16 mouse cellular contexts compared by ENCODE assay signal in genomic region chr15:25026351-25026750, GRCm38 (mm10).
A peak's percentile ranks its signal among the peaks of the same experiment; 100 is the strongest.
DNase-seq lines count a peak whose midpoint lies in the region; ATAC-seq and TF ChIP-seq lines count a peak whose summit lies in the region.
"Had no signal": no experiment of that assay in that cellular context is flagged by ENCODE, and none has a peak within 500 bp of the region (broad histone marks: within the 10 kb centered on the region; RNA-seq: fewer than 3 reads in every experiment).

No protein-coding gene starts in this region.

- H3K4me3 ChIP-seq in neural tube, embryonic 11.5 days (ENCODE audit: low read depth, low read length): no peak overlapping the region
- no peak overlapping the region for H3K4me3 ChIP-seq in forebrain, postnatal 0 days (ENCODE audit: low read depth, low read length)
- H3K4me3 ChIP-seq in midbrain, embryonic 10.5 days: peak overlapping the region; percentile 16; the same call in 1 of the 2 replicates
- H3K4me3 ChIP-seq in neural tube, embryonic 13.5 days: peak overlapping the region; percentile 31

- WGBS in neural tube, embryonic 11.5 days: 40% methylated on average over 8 of the region's 8 CpGs
- 10% methylated on average over 8 of the region's 8 CpGs for whole genome bisulfite sequencing in forebrain, postnatal 0 days
- 40% methylated on average over 8 of the region's 8 CpGs for WGBS in midbrain, embryonic 10.5 days
- WGBS in neural tube, embryonic 13.5 days: 22% methylated on average over 8 of the region's 8 CpGs

- peak overlapping the region; percentile 35; the same call in 1 of the 2 replicates for H3K4me2 ChIP-seq in neural tube, embryonic 11.5 days (ENCODE audit: low read depth)
- peak overlapping the region; percentile 48 for H3K4me2 ChIP-seq in forebrain, postnatal 0 days (ENCODE audit: low read depth)
- H3K4me2 ChIP-seq in neural tube, embryonic 13.5 days: peak overlapping the region; percentile 51

- H3K9ac ChIP-seq in neural tube, embryonic 11.5 days (ENCODE audit: low read length): no peak overlapping the region
- H3K9ac ChIP-seq in forebrain, postnatal 0 days: 0 out of 2 replicates have a peak overlapping the region, but pooled peaks have one; percentile 10
- H3K9ac ChIP-seq in neural tube, embryonic 13.5 days: peak overlapping the region; percentile 54

- H3K4me1 ChIP-seq in neural tube, embryonic 11.5 days (ENCODE audit: control insufficient read depth, insufficient read depth, low read length): 0 out of 2 replicates have a peak, but pooled peaks cover 7% of the 10 kb centered on the region
- no peaks in the 10 kb centered on the region for H3K4me1 ChIP-seq in forebrain, postnatal 0 days (ENCODE audit: insufficient read depth)
- peaks cover 25% of the 10 kb centered on the region for H3K4me1 ChIP-seq in midbrain, embryonic 10.5 days
- H3K4me1 ChIP-seq in neural tube, embryonic 13.5 days (replicated peaks): peaks cover 24% of the 10 kb centered on the region

- no peak for DNase-seq in neural tube, embryonic 11.5 days (ENCODE audit: low spot score)
- DNase-seq in neural tube, embryonic 10.5 days (ENCODE audit: extremely low spot score, low spot score): no peak
- peak; percentile 41 for DNase-seq in forebrain, postnatal 0 days
- DNase-seq in midbrain, embryonic 10.5 days (ENCODE audit: low spot score): no peak
- DNase-seq in left cerebral cortex, adult 9 months (ENCODE audit: low spot score in 2 of 2): no peak
- no peak for DNase-seq in kidney, postnatal 4 days
- no peak for DNase-seq in heart, adult 18-20 months
- DNase-seq: cerebellum, adult 11 months; gastrocnemius, postnatal 10 days; kidney, adult 9 months; liver; lung, adult 18-20 months; lung, postnatal 4 days; thymus, postnatal 14 days had no signal

- 0 out of 2 replicates have a peak overlapping the region, but pooled peaks have one; percentile 14 for H3K27ac ChIP-seq in neural tube, embryonic 11.5 days (ENCODE audit: low read depth, low read length)
- no peak overlapping the region for H3K27ac ChIP-seq in forebrain, postnatal 0 days (ENCODE audit: low read depth, low read length)
- peak overlapping the region; percentile 61 for H3K27ac ChIP-seq in midbrain, embryonic 10.5 days (replicated peaks)
- H3K27ac ChIP-seq in neural tube, embryonic 13.5 days (replicated peaks): peak overlapping the region; percentile 89
- H3K27ac ChIP-seq: heart, embryonic 13.5 days had no signal

- no peaks in the 10 kb centered on the region for H3K36me3 ChIP-seq in neural tube, embryonic 11.5 days (ENCODE audit: control insufficient read depth, insufficient read depth, low read length)
- no peaks in the 10 kb centered on the region for H3K36me3 ChIP-seq in forebrain, postnatal 0 days (ENCODE audit: insufficient read depth)
- H3K36me3 ChIP-seq in midbrain, embryonic 10.5 days: no peaks in the 10 kb centered on the region
- no peaks in the 10 kb centered on the region for H3K36me3 ChIP-seq in neural tube, embryonic 13.5 days
- H3K36me3 ChIP-seq: heart, embryonic 13.5 days had no signal

- H3K9me3 ChIP-seq in neural tube, embryonic 11.5 days (ENCODE audit: control insufficient read depth, low read length): no peaks in the 10 kb centered on the region
- no peaks in the 10 kb centered on the region for H3K9me3 ChIP-seq in forebrain, postnatal 0 days (ENCODE audit: low read length)
- H3K9me3 ChIP-seq in midbrain, embryonic 10.5 days (replicated peaks): no peaks in the 10 kb centered on the region; the same call in 1 of the 2 replicates
- H3K9me3 ChIP-seq in neural tube, embryonic 13.5 days: no peaks in the 10 kb centered on the region; the same call in 1 of the 2 replicates

- TF ChIP-seq CTCF in forebrain, postnatal 0 days (IDR thresholded peaks at IDR 0.05; ENCODE audit: low read depth): no peak

- no peaks in the 10 kb centered on the region for H3K27me3 ChIP-seq in neural tube, embryonic 11.5 days (ENCODE audit: control insufficient read depth, insufficient read depth, low read length)
- H3K27me3 ChIP-seq in forebrain, postnatal 0 days (ENCODE audit: insufficient read depth, low read length): no peaks in the 10 kb centered on the region
- 0 out of 2 replicates have a peak, but pooled peaks cover 4% of the 10 kb centered on the region for H3K27me3 ChIP-seq in midbrain, embryonic 10.5 days (ENCODE audit: low read depth, poor library complexity, severe bottlenecking)
- H3K27me3 ChIP-seq in neural tube, embryonic 13.5 days: no peaks in the 10 kb centered on the region
- H3K27me3 ChIP-seq: heart, embryonic 13.5 days had no signal

- ATAC-seq in neural tube, embryonic 11.5 days (ENCODE audit: insufficient read depth, low FRiP score, low TSS enrichment): no peak
- ATAC-seq in forebrain, postnatal 0 days: peak; percentile 46; the same call in 1 of the 2 replicates
- ATAC-seq in neural tube, embryonic 13.5 days (ENCODE audit: low read depth): peak; percentile 62; the same call in 1 of the 2 replicates

Comparison
In these comparisons a context has a peak if more than half of its experiments do, and no peak if none do; other contexts are left out.
1. H3K4me3 ChIP-seq: peak in midbrain, embryonic 10.5 days (single experiment) and neural tube, embryonic 13.5 days (single experiment); none in neural tube, embryonic 11.5 days (single experiment) and forebrain, postnatal 0 days (single experiment).
2. Peak in every context shown above with its lines, with median percentiles within 50 percentile points of each other: H3K4me2 ChIP-seq.